Mouse (Mus musculus) G1E-ER4 (cell line): ENCODE results near the gene Phldb3. TPM values are rescaled to one million over a fixed set of nuclear protein-coding genes. Genes with fewer than 3 reads are reported as not detected.

Experiments used
- GATA1 ChIP-seq: IDR thresholded peaks from one replicate; pipeline ENCODE4 v1.8.0; 2012; ENCODE audit warnings: low read length, inconsistent platforms
- polyA plus RNA-seq: library from polyadenylated mRNA; stranded (reverse); fragments of >175 nt; gene quantifications from 2 replicates; pipeline ENCODE4 v1.2.3, GENCODE M21; 2012

The Phldb3 gene
- polyA plus RNA-seq, 1 experiment = 3.3 TPM

DNA sequence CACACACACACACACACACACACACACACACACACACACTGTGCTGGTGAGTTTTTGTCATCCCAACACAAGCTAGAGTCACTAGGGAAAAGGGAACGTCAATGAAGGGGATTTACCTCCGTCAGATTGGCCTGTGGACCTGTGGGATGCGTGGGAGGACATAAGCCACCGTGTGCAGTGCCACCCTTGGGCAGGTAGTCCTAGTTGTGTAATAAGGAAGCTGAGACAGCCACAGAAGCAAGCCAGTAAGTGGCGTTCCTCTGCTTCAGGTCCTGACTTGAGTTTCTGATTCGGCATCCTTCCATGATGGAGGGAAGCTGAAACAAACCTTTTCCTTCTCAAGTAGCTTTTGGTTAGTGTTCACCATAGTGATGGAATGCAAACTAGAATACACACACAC, 33.9 kb downstream of the Phldb3 start:
- TF ChIP-seq GATA1 = no peak

DNA sequence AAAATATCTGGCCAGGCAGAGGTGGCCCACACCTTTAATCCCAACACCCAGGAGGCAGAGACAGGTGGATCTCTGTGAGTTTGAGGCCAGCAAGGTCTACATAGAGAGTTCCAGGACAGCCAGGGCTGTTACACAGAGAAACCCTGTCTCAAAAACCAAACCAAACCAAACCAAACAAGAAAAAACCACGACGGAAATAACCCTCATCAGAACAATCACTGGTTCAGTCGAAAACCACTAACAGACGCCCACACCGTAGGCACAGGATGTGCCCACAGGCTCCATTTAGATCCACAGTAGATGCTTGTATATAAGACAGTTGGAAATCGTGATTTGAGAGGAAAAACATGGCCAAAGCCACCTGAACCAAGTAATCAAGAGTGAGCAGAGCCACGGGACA, 34.4 kb downstream of the Phldb3 start:
- no peak for TF ChIP-seq GATA1

DNA sequence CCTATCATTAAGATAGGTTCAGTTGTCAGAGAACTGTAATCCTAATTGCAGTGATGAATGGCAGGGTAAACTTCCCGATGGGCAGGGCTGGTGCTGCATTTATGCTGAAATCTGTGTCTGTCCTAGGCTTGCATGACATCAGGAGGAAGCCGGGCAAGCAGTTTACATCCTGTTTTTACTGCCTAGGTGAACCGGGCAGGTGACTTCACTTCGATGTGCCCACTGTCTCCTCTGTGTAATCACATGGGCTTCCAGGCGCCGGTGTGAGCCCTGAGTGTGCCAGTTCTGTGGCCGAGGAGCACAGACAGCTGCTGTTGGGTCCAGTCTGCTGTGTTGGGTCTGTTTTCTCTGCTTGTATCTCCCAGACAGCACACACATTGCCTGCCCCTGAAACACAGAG, 35.9 kb downstream of the Phldb3 start:
- no peak for TF ChIP-seq GATA1

DNA sequence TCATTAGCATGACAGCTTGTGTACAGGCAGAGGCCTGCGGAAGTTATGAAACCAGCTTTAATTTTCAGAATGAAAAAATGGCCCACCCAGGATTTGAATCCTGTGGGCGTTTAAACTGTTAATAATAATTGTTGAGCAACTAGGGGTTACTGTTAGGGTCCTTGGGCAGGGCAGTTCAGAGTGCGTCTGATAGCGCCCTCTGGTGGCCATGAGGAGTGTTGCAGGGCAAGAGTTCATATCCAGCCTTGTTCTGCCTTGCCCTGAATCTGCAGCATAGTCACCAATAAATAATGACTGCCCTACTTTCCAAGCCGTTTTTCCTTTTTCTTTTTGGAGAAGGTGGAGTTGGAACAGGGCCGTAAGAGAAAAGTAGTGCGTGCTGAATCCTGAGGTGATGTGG, 43.1 kb downstream of the Phldb3 start:
- no peak for TF ChIP-seq GATA1

DNA sequence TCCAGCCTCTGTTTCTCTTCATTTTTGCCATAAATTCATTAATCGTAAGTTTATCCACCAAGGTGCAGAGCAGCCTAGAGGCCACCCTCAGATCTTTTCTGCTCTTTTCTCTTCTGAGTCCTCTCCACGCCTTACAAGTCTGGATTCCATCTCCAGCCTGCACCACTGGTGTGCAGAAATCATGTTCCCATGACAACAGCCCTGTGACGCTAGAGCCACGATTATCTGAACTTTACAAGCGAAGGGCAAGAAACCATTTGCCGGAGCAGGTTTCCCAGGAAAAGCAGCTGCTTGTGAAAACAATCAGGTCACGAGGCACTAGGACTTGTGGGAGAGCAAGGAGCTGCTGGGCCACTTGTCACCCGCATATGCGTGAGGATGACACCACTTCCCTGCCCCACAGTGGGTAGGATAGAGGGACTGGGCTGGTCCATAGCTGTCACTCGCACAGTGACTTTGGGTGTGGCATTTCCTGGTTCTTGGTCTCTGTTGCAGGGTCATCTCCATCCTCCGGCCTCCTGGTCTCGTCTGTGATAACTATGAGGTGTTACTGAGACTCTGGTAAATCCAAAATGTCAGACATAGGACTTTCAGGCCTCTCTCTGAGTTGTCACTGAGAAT, 49.3 kb downstream of the Phldb3 start:
- TF ChIP-seq GATA1 = no peak

GRCm38 (mm10) chr7:24661118-24661904, 50.7 kb downstream of the Phldb3 start:
- TF ChIP-seq GATA1 = no peak

DNA sequence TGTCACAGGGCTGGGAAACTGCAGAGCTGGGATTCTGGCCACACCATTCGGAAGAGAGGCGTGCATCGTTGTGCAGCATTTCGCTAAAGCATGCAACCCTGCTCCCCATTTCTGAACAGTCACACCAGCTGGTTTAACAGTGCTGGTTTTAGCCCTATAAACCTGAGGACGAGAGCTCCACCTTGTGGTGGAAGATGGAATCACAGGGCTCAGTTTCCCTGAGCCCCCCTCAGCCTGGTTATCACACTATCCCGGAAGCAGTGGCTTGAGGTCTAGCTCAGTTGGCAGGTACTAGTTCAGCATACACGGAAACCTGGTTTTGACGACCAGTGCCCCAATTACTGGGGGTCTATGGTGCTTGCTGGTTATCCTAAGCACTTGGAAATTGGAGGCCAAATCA, 52.0 kb downstream of the Phldb3 start:
- TF ChIP-seq GATA1 = no peak

DNA sequence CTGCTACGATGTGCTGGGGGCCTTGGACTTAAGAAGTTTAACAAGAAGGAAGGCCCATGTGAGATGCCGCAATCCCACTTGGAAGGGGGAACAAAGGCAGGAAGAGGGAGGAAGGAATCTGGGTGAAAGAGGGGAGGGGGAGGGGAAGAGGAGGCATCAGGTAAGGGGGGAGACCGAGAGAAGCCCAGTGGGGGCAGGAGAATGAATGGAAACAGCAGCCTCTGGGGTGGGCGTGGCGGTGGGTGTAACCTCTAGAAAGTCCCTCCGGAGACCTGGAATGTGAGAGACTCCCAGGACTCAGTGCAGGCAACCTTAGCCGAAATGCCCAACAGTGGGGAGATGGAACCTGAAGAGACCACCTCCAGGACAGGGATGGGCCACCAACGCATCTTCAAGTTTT, 53.7 kb downstream of the Phldb3 start:
- no peak for TF ChIP-seq GATA1

GRCm38 (mm10) chr7:24664959-24665358, 54.4 kb downstream of the Phldb3 start:
- TF ChIP-seq GATA1 = no peak

DNA sequence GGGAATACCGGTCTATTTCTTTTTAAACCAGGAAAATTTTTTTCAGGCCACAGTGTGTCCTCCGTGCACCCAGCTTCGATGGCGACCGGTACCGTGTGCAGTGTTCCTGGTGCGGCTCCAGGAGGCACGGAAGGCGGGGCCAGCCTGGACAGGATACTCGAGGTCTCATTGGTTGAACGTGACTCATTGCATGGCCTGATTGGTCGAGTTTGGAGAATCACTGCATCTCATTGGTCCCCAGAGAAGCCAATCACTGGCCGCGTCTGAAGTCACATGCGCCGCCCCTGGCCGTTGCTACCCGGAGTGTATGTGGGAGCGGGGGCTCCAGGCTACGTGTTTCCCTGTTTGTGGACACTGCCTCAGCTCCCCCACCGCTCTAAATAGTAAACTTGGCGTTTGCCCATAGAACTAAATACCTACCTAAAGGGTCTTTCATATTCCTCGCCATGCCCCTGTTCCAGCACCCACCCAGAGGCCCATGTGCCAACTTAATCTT, 61.4 kb downstream of the Phldb3 start:
- TF ChIP-seq GATA1 = no peak

- no peak for TF ChIP-seq GATA1
Observed at GRCm38 (mm10) chr7:24676575-24676974, 66.0 kb downstream of the Phldb3 start, which contains the start of gene Tex101. TSS of gene Tex101 (minus strand) at chr7:24676675.

Other genes with a start within 250 kb of the Phldb3 start
- 72.1 and 73.9 TPM in 2 replicates for gene Kcnn4, start 240.5 kb upstream of the Phldb3 start, polyA plus RNA-seq
- gene Smg9, start 211.1 kb upstream of the Phldb3 start, polyA plus RNA-seq = 68.9 and 82.0 TPM in 2 replicates
- 0.06 and 0.15 TPM in 2 replicates for gene Irgc1, start 158.5 kb upstream of the Phldb3 start, polyA plus RNA-seq
- gene Plaur, start 148.3 kb upstream of the Phldb3 start, polyA plus RNA-seq = not detected in 2 replicates
- gene Cadm4, start 128.7 kb upstream of the Phldb3 start, polyA plus RNA-seq = 0.05 and 0.08 TPM in 2 replicates
- gene Zfp428, start 103.8 kb upstream of the Phldb3 start, polyA plus RNA-seq = 96.8 and 126 TPM in 2 replicates
- not detected in 2 replicates for gene AC161166.1, start 98.3 kb upstream of the Phldb3 start, polyA plus RNA-seq
- gene Irgq, start 80.1 kb upstream of the Phldb3 start, polyA plus RNA-seq = 9.6 and 12.1 TPM in 2 replicates
- gene Pinlyp, start 64.6 kb upstream of the Phldb3 start, polyA plus RNA-seq = not detected in 2 replicates
- 330 and 397 TPM in 2 replicates for gene Xrcc1, start 64.5 kb upstream of the Phldb3 start, polyA plus RNA-seq
- 14.2 and 16.1 TPM in 2 replicates for gene Ethe1, start 23.2 kb upstream of the Phldb3 start, polyA plus RNA-seq
- gene Zfp575, start 23.1 kb upstream of the Phldb3 start, polyA plus RNA-seq = not detected in 2 replicates
- not detected in 2 replicates for gene Lypd3, start 25.8 kb downstream of the Phldb3 start, polyA plus RNA-seq
- not detected in 2 replicates for gene Tex101, start 65.9 kb downstream of the Phldb3 start, polyA plus RNA-seq
- gene BC049730, start 98.5 kb downstream of the Phldb3 start, polyA plus RNA-seq = not detected in 2 replicates
- not detected in 2 replicates for gene Gm4763, start 116.1 kb downstream of the Phldb3 start, polyA plus RNA-seq
- 0.04 and 0.10 TPM in 2 replicates for gene Cd177, start 149.5 kb downstream of the Phldb3 start, polyA plus RNA-seq
- gene Ceacam10, start 166.4 kb downstream of the Phldb3 start, polyA plus RNA-seq = not detected in 2 replicates